Comparison of ENCODE assay signal across 8 mouse cellular contexts in genomic region chr4:55530731-55531095, GRCm38 (mm10). TPM values are rescaled to one million over a fixed set of nuclear protein-coding genes. Genes with fewer than 3 reads are reported as not detected.
DNase-seq lines count a peak whose midpoint lies in the region; ATAC-seq lines count a peak whose summit lies in the region.

No protein-coding gene starts in this region.

- no peak overlapping the region for H3K27ac ChIP-seq in embryonic facial prominence, embryonic 11.5 days (replicated peaks; ENCODE audit: low read depth, low read length)
- H3K27ac ChIP-seq in hindbrain, embryonic 14.5 days, result no peak overlapping the region

- peak overlapping the region; percentile 94 for H3K4me2 ChIP-seq in embryonic facial prominence, embryonic 11.5 days (ENCODE audit: low read depth, low read length)
- peak overlapping the region; percentile 90 for H3K4me2 ChIP-seq in hindbrain, embryonic 14.5 days (replicated peaks)

- peak overlapping the region; percentile 60 for H3K9ac ChIP-seq in embryonic facial prominence, embryonic 11.5 days (replicated peaks; ENCODE audit: low read length)
- peak overlapping the region; percentile 77 for H3K9ac ChIP-seq in hindbrain, embryonic 14.5 days

- WGBS in embryonic facial prominence, embryonic 11.5 days, result under 1% methylated on average over 20 of the region's 20 CpGs
- 0% methylated on average over 20 of the region's 20 CpGs for WGBS in hindbrain, embryonic 14.5 days

- peak; percentile 39 to 42 for DNase-seq in lung, adult 18-20 months
- DNase-seq in lung, postnatal 25 days (ENCODE audit: low spot score), result no peak
- peak; percentile 20 for DNase-seq in embryonic facial prominence, embryonic 11.5 days (ENCODE audit: low spot score)
- no peak for DNase-seq in hindbrain, embryonic 14.5 days (ENCODE audit: low spot score)
- peak; percentile 40 for DNase-seq in lung, postnatal 36 days
- no peak for DNase-seq in right cerebral cortex, postnatal 10 days (ENCODE audit: low spot score in 2 of 2)
- DNase-seq in layer of hippocampus, postnatal 14 days (ENCODE audit: low spot score in 2 of 2), result no peak

- ATAC-seq in embryonic facial prominence, embryonic 11.5 days (replicated peaks; ENCODE audit: insufficient number of reproducible peaks, low FRiP score, low TSS enrichment, low read depth), result no peak
- no peak for ATAC-seq in hindbrain, embryonic 14.5 days (ENCODE audit: low FRiP score)
- ATAC-seq in megakaryocyte-erythroid progenitor cell, adult 5-6 weeks (replicated peaks; ENCODE audit: low FRiP score, low TSS enrichment, poor library complexity, severe bottlenecking), result no peak

- 0 out of 2 replicates have a peak, but pooled peaks cover 3% of the 10 kb centered on the region for H3K4me1 ChIP-seq in embryonic facial prominence, embryonic 11.5 days (ENCODE audit: control insufficient read depth, insufficient read depth, low read length)
- peaks cover 23% of the 10 kb centered on the region for H3K4me1 ChIP-seq in hindbrain, embryonic 14.5 days (replicated peaks; ENCODE audit: control insufficient read depth, insufficient read depth, low read length)

- peak overlapping the region; percentile 67 for H3K4me3 ChIP-seq in embryonic facial prominence, embryonic 11.5 days (ENCODE audit: low read depth, low read length)
- H3K4me3 ChIP-seq in hindbrain, embryonic 14.5 days (replicated peaks; ENCODE audit: low read length), result peak overlapping the region; percentile 71

- peaks cover 16% of the 10 kb centered on the region for H3K27me3 ChIP-seq in embryonic facial prominence, embryonic 11.5 days (ENCODE audit: control insufficient read depth, insufficient read depth, low read length)
- H3K27me3 ChIP-seq in hindbrain, embryonic 14.5 days (ENCODE audit: control insufficient read depth, insufficient read depth, low read length), result peaks cover 23% of the 10 kb centered on the region

- no peaks in the 10 kb centered on the region for H3K9me3 ChIP-seq in embryonic facial prominence, embryonic 11.5 days (replicated peaks; ENCODE audit: control insufficient read depth, low read length)
- H3K9me3 ChIP-seq in hindbrain, embryonic 14.5 days (ENCODE audit: control insufficient read depth, low read length), result no peaks in the 10 kb centered on the region

- no peaks in the 10 kb centered on the region for H3K36me3 ChIP-seq in embryonic facial prominence, embryonic 11.5 days (replicated peaks; ENCODE audit: control insufficient read depth, insufficient read depth, low read depth, low read length)
- H3K36me3 ChIP-seq in hindbrain, embryonic 14.5 days (replicated peaks; ENCODE audit: control insufficient read depth, insufficient read depth), result no peaks in the 10 kb centered on the region

RNA-seq across cellular contexts. Expression of gene Klf4, which starts 1.6 kb away (rescaled TPM):
- polyA plus RNA-seq in embryonic facial prominence, embryonic 11.5 days (2014; fragmentation: Nextera tagmentation; extraction: Ambion mirVana), result 5.7 and 6.6 TPM in 2 replicates
- 2.5 and 3.7 TPM in 2 replicates for polyA plus RNA-seq in hindbrain, embryonic 14.5 days (2014; fragmentation: Nextera tagmentation; extraction: Ambion mirVana)
- total RNA-seq in megakaryocyte-erythroid progenitor cell, adult 5-6 weeks (2014; fragmentation: Nextera tagmentation), result 0.26 TPM in 1 of 2 replicates, not detected in the other
- total RNA-seq in megakaryocyte-erythroid progenitor cell, adult 5-6 weeks (2017), result 1.4 and 4.5 TPM in 2 replicates
- 1 to 10 TPM; 5.2 to 8.2 TPM for total RNA-seq in layer of hippocampus, postnatal 14 days (2021)

Comparison
In these comparisons a context has a peak if more than half of its experiments do, and no peak if none do; other contexts are left out.
1. DNase-seq: peak in lung, adult 18-20 months (2 of 2), embryonic facial prominence, embryonic 11.5 days (single experiment) and lung, postnatal 36 days (single experiment); none in lung, postnatal 25 days (single experiment), hindbrain, embryonic 14.5 days (single experiment), right cerebral cortex, postnatal 10 days (0 of 2) and layer of hippocampus, postnatal 14 days (0 of 2).